Mouse (Mus musculus) embryo, embryonic 11 days (tissue): ENCODE measurements at regions not wholly inside any gene's neighbourhood (a gene's known extent, or its start where the extent isn't known, plus 50 kb on each side); places are given as distances from the start of the nearest gene placed in this dataset.

Experiments used
- DNase-seq: peaks from one replicate; pipeline ENCODE4 v3.0.0-alpha.2; 2015

GRCm38 (mm10) chr5:118880546-118880945 lies 320.1 kb downstream of the Med13l start:
- peak; percentile 19 for DNase-seq

GRCm38 (mm10) chr5:118881886-118882285 lies 321.4 kb downstream of the Med13l start:
- no peak for DNase-seq

- DNase-seq, result no peak
Measured at GRCm38 (mm10) chr5:118888131-118888530, 327.7 kb downstream of the Med13l start.

DNA sequence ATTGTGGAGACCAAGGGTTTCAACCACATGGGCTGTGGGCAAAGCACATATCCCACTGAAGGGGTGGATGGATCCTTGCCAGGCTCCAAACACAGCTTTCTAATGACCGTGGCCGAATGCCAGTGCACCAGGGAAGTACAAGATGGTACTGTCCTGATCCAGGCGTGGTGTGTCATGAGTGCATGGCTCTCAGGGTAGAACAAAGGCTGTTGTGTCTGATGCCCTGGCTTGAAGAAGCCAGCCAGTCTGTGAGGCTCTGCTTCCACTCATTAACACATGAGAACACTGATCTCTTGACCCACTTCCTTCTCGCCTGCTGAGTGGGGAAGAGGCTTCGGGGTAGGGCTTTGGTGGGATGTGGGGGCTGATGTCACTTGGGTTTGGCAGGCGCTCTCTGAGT lies 330.7 kb downstream of the Med13l start:
- DNase-seq, result no peak

DNA sequence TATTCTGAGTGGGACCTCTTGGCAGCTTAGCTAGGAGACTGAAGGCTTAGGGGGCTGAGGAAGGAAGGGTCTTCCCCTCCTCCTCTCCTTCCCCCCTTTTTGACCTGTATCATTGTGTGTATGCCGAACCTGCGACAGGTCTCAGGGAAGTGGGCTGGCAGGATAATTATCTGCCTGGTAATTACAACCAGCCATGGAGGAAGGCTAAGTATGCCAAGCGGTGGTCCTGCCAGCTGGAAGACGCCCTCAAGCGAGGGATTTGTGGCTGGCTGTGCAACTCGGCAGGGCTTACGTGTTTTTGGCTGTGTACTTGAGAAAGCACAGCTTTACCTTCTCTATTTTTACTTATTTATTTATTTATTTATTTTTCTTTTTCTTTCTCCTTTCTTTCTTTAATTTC lies 347.7 kb downstream of the Med13l start:
- no peak for DNase-seq

- DNase-seq, result no peak
Measured at GRCm38 (mm10) chr5:118909756-118910155, 349.3 kb downstream of the Med13l start.

GRCm38 (mm10) chr5:118914191-118914750 lies 353.8 kb downstream of the Med13l start:
- no peak for DNase-seq

- no peak for DNase-seq
Measured at GRCm38 (mm10) chr5:118923357-118923756, 362.9 kb downstream of the Med13l start.

DNA sequence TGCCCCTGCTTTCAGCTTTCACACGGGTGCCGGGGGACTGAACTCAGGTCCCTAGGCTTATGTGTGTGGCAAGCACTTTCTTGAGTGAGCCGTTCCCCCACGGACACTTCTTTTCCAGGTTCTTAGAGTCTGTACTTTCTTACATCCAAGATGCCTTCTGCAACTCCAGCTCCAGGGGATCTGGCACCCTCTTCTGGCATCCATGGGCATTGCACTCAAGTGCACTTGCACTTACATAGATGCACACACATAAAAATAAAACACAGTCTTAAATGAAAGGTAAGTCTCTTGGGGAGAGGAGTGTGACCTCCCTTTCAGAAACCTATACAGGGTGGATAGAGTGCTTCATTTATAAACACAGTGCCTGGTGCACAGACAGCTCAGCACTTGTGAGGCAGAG lies 368.6 kb downstream of the Med13l start:
- DNase-seq, result no peak

- DNase-seq, result peak; percentile 78
Measured at GRCm38 (mm10) chr5:118929990-118930501, 369.6 kb downstream of the Med13l start.

GRCm38 (mm10) chr5:118939336-118940039 lies 379.0 kb downstream of the Med13l start:
- DNase-seq, result no peak

DNA sequence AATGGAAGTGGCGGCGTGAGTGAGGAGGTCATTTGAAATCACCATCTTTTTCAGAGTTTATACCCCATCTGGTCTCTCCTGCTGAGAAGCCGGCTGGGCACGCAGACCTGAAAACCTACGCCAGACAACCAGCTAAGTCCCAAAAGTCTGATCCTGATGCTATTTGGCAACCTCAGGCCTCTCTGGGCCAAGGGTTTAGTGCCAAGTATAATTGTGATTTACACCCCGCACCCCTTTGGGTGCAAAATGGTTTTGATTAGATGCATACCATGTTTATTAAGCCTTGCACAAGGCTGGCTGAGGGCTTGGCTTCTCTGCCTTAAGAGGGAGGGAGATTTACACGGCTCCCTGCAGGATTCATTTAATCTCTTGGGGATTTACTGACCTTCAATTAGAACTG lies 383.8 kb downstream of the Med13l start:
- DNase-seq, result peak; percentile 56

DNA sequence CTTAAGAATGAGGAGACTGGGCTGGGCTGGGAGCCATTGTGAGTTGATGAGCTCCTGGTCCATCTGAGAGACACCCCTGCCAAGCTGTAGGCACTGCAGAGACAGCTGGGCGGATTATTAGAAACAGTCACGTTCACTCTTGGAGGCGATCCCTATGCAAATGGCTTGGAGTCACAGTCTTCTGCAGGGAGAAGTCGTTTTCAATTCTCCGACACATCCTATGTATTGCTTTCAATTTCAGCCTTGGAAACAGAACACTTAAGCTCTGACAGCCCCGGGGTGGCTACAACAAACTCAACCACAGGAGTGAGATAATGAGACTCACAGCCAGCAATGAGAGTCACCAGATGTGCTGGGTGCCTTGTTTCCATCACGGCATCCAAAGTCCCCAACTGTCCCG lies 385.6 kb downstream of the Med13l start:
- DNase-seq, result no peak

GRCm38 (mm10) chr5:118946994-118947393 lies 386.5 kb downstream of the Med13l start:
- DNase-seq, result no peak

DNA sequence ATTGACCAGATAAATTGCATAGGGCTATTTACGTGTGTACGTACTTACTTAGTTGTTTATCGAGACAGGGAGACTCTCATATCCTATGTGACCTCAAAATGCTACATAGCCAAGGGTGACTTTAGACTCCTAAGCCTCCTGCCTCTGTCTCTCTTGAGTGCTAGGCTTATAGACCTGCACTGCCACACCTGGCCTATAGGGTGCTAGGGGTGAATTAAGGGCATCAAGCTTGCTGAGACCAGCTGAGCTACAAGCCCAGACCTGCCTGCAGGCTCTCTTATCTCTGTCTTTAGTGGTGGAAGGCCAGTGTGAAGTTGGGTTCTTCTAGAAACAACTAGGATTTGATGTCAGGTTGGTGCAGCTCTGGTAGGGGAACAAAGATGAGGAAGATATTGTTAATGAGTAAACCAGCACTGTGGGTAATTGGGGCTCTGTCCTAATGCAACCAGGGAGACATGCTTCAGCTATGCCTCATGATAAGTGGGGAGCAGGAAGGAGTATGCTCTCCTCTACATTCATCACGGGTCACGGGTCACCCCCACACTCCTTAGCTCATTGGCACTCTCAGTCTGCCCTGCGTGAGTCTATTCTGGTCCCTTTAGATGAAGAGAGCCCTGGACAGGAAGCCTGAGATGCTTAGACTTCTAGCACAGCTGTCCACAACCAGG lies 387.8 kb downstream of the Med13l start:
- no peak for DNase-seq

DNA sequence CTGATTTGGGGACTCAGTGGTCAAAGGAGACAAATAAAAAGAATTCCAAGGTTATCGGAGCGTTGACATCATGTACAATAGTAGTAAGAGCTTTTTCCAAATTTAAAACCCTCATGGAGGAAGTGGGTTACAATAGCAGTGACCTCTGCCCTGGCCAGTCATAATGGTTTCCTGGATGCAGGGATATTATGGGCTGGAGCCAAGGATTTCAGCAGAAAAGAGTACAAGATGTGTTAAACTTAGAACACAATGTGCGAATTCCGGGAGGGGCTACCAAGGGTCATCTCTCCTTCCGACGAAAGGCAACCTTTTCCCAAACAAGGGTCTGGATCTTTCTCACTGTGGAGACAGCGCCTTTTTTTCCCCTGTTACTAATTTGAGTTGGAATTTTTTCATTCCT lies 390.6 kb downstream of the Med13l start:
- no peak for DNase-seq

DNA sequence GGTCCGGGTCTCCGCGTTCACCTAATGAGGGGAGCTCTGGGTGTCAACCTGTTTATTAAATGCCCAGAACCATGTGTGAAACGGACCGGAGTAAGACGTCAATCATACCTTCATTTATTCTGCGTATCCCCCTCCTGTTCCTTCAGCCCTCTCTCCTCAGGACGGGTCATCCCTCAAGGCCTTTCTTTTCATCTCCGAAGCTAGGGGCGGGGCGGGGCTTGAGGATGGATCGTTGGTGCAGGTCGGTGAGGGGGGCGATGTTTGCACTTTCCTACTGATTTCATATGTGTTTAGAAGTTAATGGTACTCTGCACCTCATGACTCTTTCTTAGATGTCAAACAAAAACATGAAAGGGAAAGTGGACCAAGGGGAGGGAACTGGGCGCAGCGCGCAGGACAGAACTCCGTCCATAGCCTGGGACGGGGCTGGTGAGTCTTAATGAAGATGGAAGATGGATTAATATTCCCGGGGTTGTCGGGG lies 400.1 kb downstream of the Med13l start:
- DNase-seq, result peak; percentile 37

DNA sequence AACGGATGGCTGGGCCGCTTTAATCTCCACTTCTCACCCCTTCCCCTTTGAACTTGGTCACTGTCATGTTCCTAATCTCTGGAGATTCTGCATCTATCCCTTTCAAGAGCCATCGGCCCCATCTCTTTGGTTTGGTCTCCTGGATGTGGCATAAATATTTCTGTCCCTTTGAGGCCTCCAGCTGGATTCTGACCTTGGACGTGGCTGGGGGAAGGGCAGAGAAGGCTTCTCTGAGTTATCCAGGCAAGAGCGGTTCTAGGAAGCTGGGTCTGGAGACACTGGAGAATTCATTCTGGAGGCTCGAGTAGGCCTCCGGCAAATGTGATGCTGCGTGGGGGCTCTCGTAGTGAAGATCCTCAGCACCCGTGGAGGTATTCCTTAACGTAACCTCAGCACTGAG lies 400.6 kb downstream of the Med13l start:
- DNase-seq, result no peak

DNA sequence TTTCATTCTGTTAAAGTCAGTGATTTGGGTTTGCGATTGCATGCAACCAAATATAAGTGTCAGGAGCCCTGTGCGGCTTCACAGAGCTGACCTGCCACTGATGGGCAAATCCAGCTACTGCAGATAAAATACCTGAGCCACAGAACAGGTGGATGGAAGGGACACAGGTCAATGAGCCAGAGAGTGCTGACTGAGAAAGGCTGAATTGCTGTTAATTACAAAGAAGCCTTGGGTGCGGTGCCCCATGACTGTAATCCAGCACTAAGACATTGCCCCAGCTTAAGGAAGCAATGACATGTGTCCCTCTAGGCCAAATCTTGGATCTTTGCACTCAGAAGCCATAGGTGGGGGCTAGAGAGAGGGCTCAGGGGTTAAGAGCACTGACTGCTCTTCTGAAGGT lies 401.7 kb downstream of the Med13l start:
- DNase-seq, result no peak

DNA sequence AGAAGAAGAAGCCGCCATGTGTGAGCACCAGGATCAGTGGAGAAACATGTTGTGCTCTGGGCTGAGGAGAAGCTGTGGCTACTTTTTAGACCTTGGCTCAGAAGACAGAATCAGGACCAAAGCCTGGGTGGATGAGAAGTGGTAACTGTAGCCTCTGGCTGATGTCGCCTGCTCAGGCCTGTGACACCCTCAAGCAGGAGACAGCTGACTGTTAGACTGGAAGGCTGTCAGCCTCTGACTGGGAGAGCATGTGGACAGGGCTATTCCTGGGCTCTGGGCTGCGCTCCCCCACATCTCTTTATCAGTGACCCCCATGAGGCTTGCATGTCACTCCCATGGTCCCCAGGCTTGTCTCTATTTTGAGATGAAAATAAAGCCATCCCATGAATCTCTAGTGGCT lies 402.5 kb downstream of the Med13l start:
- no peak for DNase-seq

GRCm38 (mm10) chr5:118966901-118967300 lies 406.4 kb downstream of the Med13l start:
- DNase-seq, result no peak

DNA sequence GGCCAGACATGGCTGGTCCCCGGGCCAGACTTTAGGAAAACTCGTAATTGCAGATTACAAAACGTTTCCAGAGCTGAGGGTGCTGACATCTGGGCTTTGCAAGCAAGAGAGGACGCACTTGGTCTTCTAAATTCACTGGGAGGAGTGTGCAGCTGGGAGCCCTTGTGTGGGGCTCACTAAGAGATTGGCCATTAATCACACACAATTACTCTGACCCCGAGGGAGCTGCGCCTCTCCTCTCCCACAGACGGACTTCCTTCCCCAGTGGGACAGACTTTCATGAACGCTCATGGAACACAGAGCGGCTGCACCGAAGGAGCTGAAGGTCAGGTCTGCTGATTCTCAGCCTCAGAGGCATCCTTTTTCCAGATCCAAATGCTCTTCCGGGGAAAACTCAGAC lies 407.2 kb downstream of the Med13l start:
- no peak for DNase-seq

GRCm38 (mm10) chr5:118975147-118975546 lies 414.7 kb downstream of the Med13l start:
- DNase-seq, result no peak
